Mouse (Mus musculus) intestine, postnatal 0 days (tissue): Measurements from ENCODE around the gene Nodal. TPM values are rescaled to one million over a fixed set of nuclear protein-coding genes. Genes with fewer than 3 reads are reported as not detected.
A peak's percentile ranks its signal among the peaks of the same experiment; 100 is the strongest.

Source experiments
- ATAC-seq: fragments of 200-750 bp; cut with Nextera tagmentation; 2 replicates; pipeline ENCODE4 v1.8.0; 2017; ENCODE audit warnings: mild to moderate bottlenecking, moderate TSS enrichment, moderate library complexity
- H3K27ac ChIP-seq: fragments of 300-500 bp; sonication (generic); 2 replicates; pipeline ENCODE4 v1.5.1; 2014; ENCODE audit warnings: mild to moderate bottlenecking, low read depth, low read length, moderate library complexity
- H3K27me3 ChIP-seq: fragments of 300-500 bp; sonication (generic); replicated peaks from 2 replicates; pipeline ENCODE4 v1.6.1; 2014; ENCODE audit warnings: low read length, mixed read lengths; ENCODE audit not compliant: control insufficient read depth, insufficient read depth
- H3K36me3 ChIP-seq: fragments of 300-500 bp; sonication (generic); 2 replicates; pipeline ENCODE4 v1.6.1; 2014; ENCODE audit warnings: mild to moderate bottlenecking, moderate library complexity; ENCODE audit not compliant: control insufficient read depth, insufficient read depth
- H3K4me1 ChIP-seq: fragments of 300-500 bp; sonication (generic); replicated peaks from 2 replicates; pipeline ENCODE4 v1.6.1; 2014; ENCODE audit warnings: antibody characterized with exemption, low read length, mixed read lengths; ENCODE audit not compliant: control insufficient read depth, insufficient read depth
- H3K4me2 ChIP-seq: fragments of 300-500 bp; sonication (generic); replicated peaks from 2 replicates; pipeline ENCODE4 v1.6.1; 2014; ENCODE audit warnings: low read depth, mild to moderate bottlenecking, moderate library complexity
- H3K4me3 ChIP-seq: fragments of 300-500 bp; sonication (generic); 2 replicates; pipeline ENCODE4 v1.5.1; 2014; ENCODE audit warnings: low read depth, low read length
- H3K9ac ChIP-seq: fragments of 300-500 bp; sonication (generic); 2 replicates; pipeline ENCODE4 v1.6.1; 2014; ENCODE audit warnings: mild to moderate bottlenecking, low read depth, low read length
- H3K9me3 ChIP-seq: fragments of 300-500 bp; sonication (generic); 2 replicates; pipeline ENCODE4 v1.6.1; 2016; ENCODE audit warnings: mixed run types; ENCODE audit not compliant: control insufficient read depth
- CTCF ChIP-seq: sonication (generic); IDR thresholded peaks from 2 replicates; pipeline ENCODE4 v1.5.1; 2016; ENCODE audit warnings: low read depth, mild to moderate bottlenecking, control low read depth, antibody characterized with exemption, moderate library complexity
- WGBS: fragments of 180-500 bp; shearing (Covaris S2); extraction: QIAGEN DNeasy Blood & Tissue Kit; methylation state at CpG from one replicate; pipeline ENCODE4 v1.1.7; 2014; 5-methylcytosine and 5-hydroxymethylcytosine counted together
- polyA plus RNA-seq: library from polyadenylated mRNA; unstranded; fragments of >200 nt; fragmentation: Nextera tagmentation; extraction: Ambion mirVana; gene quantifications from 2 replicates; pipeline ENCODE4 v1.2.1, GENCODE M21; 2015

Nodal gene
- polyA plus RNA-seq, 1 experiment from 2014 or later: 0.10 TPM

DNA sequence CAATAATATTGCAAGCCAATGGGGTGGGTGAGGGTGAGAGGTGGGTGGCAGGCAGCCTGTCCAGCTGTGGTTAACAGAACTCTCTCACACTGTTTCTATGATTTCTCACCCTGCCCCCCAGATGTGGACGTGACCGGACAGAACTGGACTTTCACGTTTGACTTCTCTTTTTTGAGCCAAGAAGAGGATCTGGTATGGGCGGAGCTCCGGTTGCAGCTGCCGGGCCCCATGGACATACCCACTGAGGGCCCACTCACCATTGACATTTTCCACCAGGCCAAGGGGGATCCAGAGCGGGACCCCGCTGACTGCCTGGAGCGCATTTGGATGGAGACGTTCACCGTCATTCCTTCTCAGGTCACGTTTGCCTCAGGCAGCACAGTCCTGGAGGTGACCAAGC lies 5.1 kb downstream of the Nodal start:
- TF ChIP-seq CTCF: no peak
- no peak overlapping the region for H3K4me3 ChIP-seq
- no peak for ATAC-seq
- H3K4me2 ChIP-seq: no peak overlapping the region
- no peak overlapping the region for H3K9ac ChIP-seq
- H3K27ac ChIP-seq: no peak overlapping the region
- H3K9me3 ChIP-seq: no peaks in the 10 kb centered on the region
- WGBS: 74% methylated on average over 12 of the region's 12 CpGs
- H3K36me3 ChIP-seq: no peaks in the 10 kb centered on the region
- peaks cover 22% of the 10 kb centered on the region for H3K27me3 ChIP-seq
- H3K4me1 ChIP-seq: 0 out of 2 replicates have a peak, but pooled peaks cover 4% of the 10 kb centered on the region

DNA sequence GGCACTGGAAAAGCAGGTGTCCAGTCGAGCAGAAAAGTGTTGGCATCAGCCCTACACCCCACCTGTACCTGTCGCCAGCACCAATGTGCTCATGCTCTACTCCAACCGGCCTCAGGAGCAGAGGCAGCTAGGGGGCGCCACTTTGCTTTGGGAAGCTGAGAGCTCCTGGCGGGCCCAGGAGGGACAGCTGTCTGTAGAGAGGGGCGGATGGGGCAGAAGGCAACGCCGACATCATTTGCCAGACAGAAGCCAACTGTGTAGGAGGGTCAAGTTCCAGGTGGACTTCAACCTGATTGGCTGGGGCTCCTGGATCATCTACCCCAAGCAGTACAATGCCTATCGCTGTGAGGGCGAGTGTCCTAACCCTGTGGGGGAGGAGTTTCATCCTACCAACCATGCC lies 5.5 kb downstream of the Nodal start:
- WGBS: 57% methylated on average over 10 of the region's 10 CpGs
- Histone ChIP-seq H3K4me3 (no peak overlapping the region), H3K9me3 (no peaks in the 10 kb centered on the region), H3K4me2 (no peak overlapping the region), H3K9ac (no peak overlapping the region), H3K27ac (no peak overlapping the region), H3K36me3 (no peaks in the 10 kb centered on the region), H3K4me1 (0 out of 2 replicates have a peak, but pooled peaks cover 2% of the 10 kb centered on the region), H3K27me3 (peaks cover 18% of the 10 kb centered on the region)
- peak; percentile 25; the same call in 1 of the 2 replicates for ATAC-seq
- peak; percentile 67 for TF ChIP-seq CTCF

DNA sequence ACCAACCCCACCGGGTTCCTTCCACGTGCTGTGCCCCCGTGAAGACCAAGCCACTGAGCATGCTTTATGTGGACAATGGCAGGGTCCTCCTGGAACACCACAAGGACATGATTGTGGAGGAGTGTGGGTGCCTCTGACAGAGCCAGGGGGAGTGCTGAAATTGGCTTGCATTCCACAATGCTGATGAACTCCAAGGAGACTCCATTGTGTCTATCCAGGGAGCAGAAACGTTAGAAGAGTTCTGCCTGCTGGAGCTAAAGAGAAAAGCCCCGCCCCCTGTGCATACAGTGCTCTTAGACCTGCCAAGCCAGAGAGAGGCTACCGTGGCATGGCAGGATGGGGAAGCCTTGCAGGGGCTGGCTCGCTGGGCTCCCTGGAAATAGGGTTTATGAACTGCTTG lies 6.7 kb downstream of the Nodal start:
- Histone ChIP-seq H3K27ac (no peak overlapping the region), H3K27me3 (peaks cover 7% of the 10 kb centered on the region; the same call in 1 of the 2 replicates), H3K4me2 (no peak overlapping the region), H3K9ac (no peak overlapping the region), H3K36me3 (peaks cover 2% of the 10 kb centered on the region), H3K4me3 (no peak overlapping the region), H3K4me1 (no peaks in the 10 kb centered on the region), H3K9me3 (no peaks in the 10 kb centered on the region)
- no peak for TF ChIP-seq CTCF
- ATAC-seq: no peak
- WGBS: 32% methylated on average over 7 of the region's 7 CpGs

DNA sequence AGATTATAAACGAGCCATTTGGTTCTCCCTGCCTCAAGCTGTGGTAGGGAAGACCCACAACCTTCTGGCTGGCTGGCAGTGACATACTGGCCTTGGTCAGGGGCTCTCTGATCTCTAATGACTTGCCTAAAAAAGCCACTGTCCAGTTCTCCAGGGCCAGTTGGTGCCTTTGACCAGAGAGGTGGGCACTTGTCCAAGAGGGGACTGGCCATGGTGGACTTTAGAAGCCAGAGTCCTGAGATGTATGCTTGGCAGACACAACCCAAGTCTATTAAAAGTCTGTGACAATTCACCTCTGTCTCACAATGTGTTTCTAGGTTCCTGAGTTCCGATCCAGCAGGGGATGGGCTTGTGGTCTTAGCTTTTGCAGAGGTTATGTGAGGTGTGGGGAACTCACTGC lies 7.3 kb downstream of the Nodal start:
- 54% methylated on average over 2 of the region's 2 CpGs for WGBS
- H3K9me3 ChIP-seq: no peaks in the 10 kb centered on the region
- peaks cover 2% of the 10 kb centered on the region; the same call in 1 of the 2 replicates for H3K27me3 ChIP-seq
- no peak overlapping the region for H3K9ac ChIP-seq
- no peak for ATAC-seq
- TF ChIP-seq CTCF: no peak
- H3K4me1 ChIP-seq: no peaks in the 10 kb centered on the region
- H3K36me3 ChIP-seq: peaks cover 8% of the 10 kb centered on the region
- no peak overlapping the region for H3K4me2 ChIP-seq
- H3K4me3 ChIP-seq: no peak overlapping the region
- H3K27ac ChIP-seq: no peak overlapping the region

DNA sequence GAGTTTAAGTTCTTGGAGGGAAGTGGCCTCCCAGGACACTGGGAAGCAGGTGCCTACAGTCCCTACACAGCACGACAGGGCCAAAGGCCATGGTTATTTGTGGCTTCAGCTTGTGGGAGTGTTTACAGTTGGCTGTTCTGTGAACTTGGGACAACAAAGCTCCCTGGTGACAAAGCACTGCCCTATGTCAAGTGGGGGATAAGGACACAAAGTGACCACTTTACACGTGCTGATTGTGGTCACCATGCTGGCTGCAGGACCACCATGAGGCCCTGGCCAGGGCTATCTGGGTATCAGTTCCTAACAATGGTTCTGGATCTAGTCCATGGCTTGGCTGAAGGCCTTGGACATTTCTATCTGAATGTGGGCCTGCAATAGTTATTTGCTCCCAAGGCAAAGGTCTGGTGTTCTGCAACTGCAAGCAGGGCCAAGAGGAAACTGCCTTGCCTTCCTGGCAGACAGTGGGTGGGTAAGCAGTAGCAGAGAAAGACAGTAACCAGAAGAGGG lies 8.5 kb downstream of the Nodal start:
- H3K27me3 ChIP-seq: no peaks in the 10 kb centered on the region
- H3K36me3 ChIP-seq: peaks cover 20% of the 10 kb centered on the region
- 35% methylated on average over 2 of the region's 2 CpGs for WGBS
- H3K9me3 ChIP-seq: no peaks in the 10 kb centered on the region
- no peak overlapping the region for H3K4me2 ChIP-seq
- H3K27ac ChIP-seq: peak overlapping the region; percentile 41
- no peak overlapping the region for H3K4me3 ChIP-seq
- no peak overlapping the region for H3K9ac ChIP-seq
- ATAC-seq: peak; percentile 55; the same call in 1 of the 2 replicates
- no peak for TF ChIP-seq CTCF
- no peaks in the 10 kb centered on the region for H3K4me1 ChIP-seq

DNA sequence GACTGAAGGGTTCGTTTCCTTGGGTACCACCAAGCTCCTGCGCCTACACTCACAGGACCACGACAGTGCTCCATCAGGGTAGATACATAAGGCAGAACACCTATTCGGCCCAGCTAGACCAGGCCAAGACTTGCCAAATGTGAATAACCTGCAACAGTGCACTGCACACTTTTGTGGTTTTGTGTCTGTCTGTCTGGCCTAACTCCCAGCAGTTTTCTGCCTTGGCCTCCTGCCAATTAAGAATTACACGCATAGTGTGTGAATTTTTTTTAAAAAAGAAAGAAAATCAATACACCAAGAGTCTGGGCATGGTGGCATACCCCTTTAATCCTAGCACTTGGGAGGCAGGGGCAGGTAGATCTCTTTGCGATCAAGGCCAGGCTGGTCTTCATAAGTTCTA lies 10.2 kb downstream of the Nodal start:
- H3K4me1 ChIP-seq: no peaks in the 10 kb centered on the region
- ATAC-seq: no peak
- H3K36me3 ChIP-seq: peaks cover 30% of the 10 kb centered on the region
- H3K4me2 ChIP-seq: no peak overlapping the region
- no peak overlapping the region for H3K4me3 ChIP-seq
- H3K27ac ChIP-seq: no peak overlapping the region
- no peak for TF ChIP-seq CTCF
- H3K27me3 ChIP-seq: no peaks in the 10 kb centered on the region
- no peak overlapping the region for H3K9ac ChIP-seq
- WGBS: 77% methylated on average over 6 of the region's 6 CpGs
- no peaks in the 10 kb centered on the region for H3K9me3 ChIP-seq

DNA sequence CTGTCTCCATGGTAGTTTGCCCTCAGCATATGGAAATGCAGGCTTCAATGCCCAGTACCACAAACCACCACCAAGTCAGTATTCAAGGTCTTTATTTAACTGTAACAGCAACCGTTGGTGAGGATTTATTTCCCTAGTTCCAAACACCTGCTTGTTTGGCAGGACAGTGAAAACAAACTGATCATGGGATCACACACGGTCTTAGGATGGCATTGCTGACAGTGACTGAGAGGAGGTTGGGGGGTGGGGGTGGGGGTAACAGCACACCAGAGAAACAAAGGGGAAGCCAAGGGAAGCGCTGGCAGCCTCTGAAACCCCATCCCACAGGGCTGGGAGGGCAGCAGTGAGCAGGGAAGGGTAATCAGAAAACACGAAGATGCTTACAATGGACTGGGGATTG lies 10.6 kb downstream of the Nodal start:
- Histone ChIP-seq H3K36me3 (peaks cover 34% of the 10 kb centered on the region), H3K9ac (no peak overlapping the region), H3K9me3 (no peaks in the 10 kb centered on the region), H3K27me3 (no peaks in the 10 kb centered on the region), H3K27ac (no peak overlapping the region), H3K4me2 (no peak overlapping the region), H3K4me3 (no peak overlapping the region), H3K4me1 (no peaks in the 10 kb centered on the region)
- WGBS: 57% methylated on average over 4 of the region's 4 CpGs
- no peak for TF ChIP-seq CTCF
- no peak for ATAC-seq
